Mouse (Mus musculus): ENCODE measurements around the gene Tssk1. TPM values are rescaled to one million over a fixed set of nuclear protein-coding genes. Genes with fewer than 3 reads are reported as not detected.

The Tssk1 gene
- polyA plus RNA-seq, 1 experiment from 2014 or later: 0.05 TPM

GRCm38 (mm10) chr16:17931906-17932460 lies 38.0 kb downstream of the Tssk1 start:
- no peak overlapping the region for H3K9ac ChIP-seq
- H3K4me1 ChIP-seq: peaks cover 9% of the 10 kb centered on the region
- 73% methylated on average over 5 of the region's 5 CpGs for WGBS
- peaks cover 29% of the 10 kb centered on the region for H3K27me3 ChIP-seq
- no peak overlapping the region for H3K4me3 ChIP-seq
- ATAC-seq: no peak
- no peak overlapping the region for H3K4me2 ChIP-seq
- no peaks in the 10 kb centered on the region for H3K36me3 ChIP-seq (ENCODE audit: poor library complexity, severe bottlenecking)
- H3K9me3 ChIP-seq (replicated peaks): no peaks in the 10 kb centered on the region
- no peak overlapping the region for H3K27ac ChIP-seq

- peaks cover 38% of the 10 kb centered on the region for H3K27me3 ChIP-seq
- WGBS: 71% methylated on average over 9 of the region's 9 CpGs
- H3K9ac ChIP-seq: no peak overlapping the region
- H3K9me3 ChIP-seq (replicated peaks): no peaks in the 10 kb centered on the region
- H3K4me3 ChIP-seq: no peak overlapping the region
- ATAC-seq: no peak
- no peaks in the 10 kb centered on the region for H3K36me3 ChIP-seq (ENCODE audit: poor library complexity, severe bottlenecking)
- peaks cover 5% of the 10 kb centered on the region for H3K4me1 ChIP-seq
- H3K27ac ChIP-seq: no peak overlapping the region
- H3K4me2 ChIP-seq: no peak overlapping the region
These were observed 39.8 kb downstream of the Tssk1 start for GRCm38 (mm10) chr16:17933594-17934444.

- no peaks in the 10 kb centered on the region for H3K36me3 ChIP-seq (ENCODE audit: poor library complexity, severe bottlenecking)
- no peak for ATAC-seq
- H3K4me1 ChIP-seq: peaks cover 8% of the 10 kb centered on the region; the same call in 1 of the 2 replicates
- H3K9ac ChIP-seq: no peak overlapping the region
- no peak overlapping the region for H3K27ac ChIP-seq
- no peak overlapping the region for H3K4me2 ChIP-seq
- H3K27me3 ChIP-seq: peaks cover 38% of the 10 kb centered on the region
- 73% methylated on average over 3 of the region's 3 CpGs for WGBS
- H3K9me3 ChIP-seq (replicated peaks): no peaks in the 10 kb centered on the region
- H3K4me3 ChIP-seq: no peak overlapping the region
These were observed 40.5 kb downstream of the Tssk1 start for GRCm38 (mm10) chr16:17934445-17934910.

- no peaks in the 10 kb centered on the region for H3K9me3 ChIP-seq (replicated peaks)
These were observed 42.8 kb downstream of the Tssk1 start for GRCm38 (mm10) chr16:17936776-17937175.

GRCm38 (mm10) chr16:17938187-17938586 lies 44.2 kb downstream of the Tssk1 start:
- H3K27ac ChIP-seq: no peak overlapping the region
- H3K36me3 ChIP-seq (ENCODE audit: poor library complexity, severe bottlenecking): no peaks in the 10 kb centered on the region
- 87% methylated on average over 7 of the region's 7 CpGs for WGBS
- H3K9ac ChIP-seq: no peak overlapping the region
- no peak overlapping the region for H3K4me3 ChIP-seq
- no peak overlapping the region for H3K4me2 ChIP-seq
- H3K27me3 ChIP-seq: peaks cover 23% of the 10 kb centered on the region
- peaks cover 8% of the 10 kb centered on the region; the same call in 1 of the 2 replicates for H3K4me1 ChIP-seq
- no peak for ATAC-seq
- no peaks in the 10 kb centered on the region for H3K9me3 ChIP-seq (replicated peaks)

More at GRCm38 (mm10) chr16:17936776-17937175, 42.8 kb downstream of the Tssk1 start:
- Histone ChIP-seq H3K36me3 (ENCODE audit: poor library complexity, severe bottlenecking) (no peaks in the 10 kb centered on the region), H3K27ac (no peak overlapping the region), H3K4me3 (no peak overlapping the region), H3K9ac (no peak overlapping the region), H3K4me2 (no peak overlapping the region), H3K4me1 (peaks cover 8% of the 10 kb centered on the region; the same call in 1 of the 2 replicates), H3K27me3 (peaks cover 30% of the 10 kb centered on the region)
- no peak for ATAC-seq
- WGBS: 80% methylated on average over 10 of the region's 10 CpGs

GRCm38 (mm10) chr16:17938821-17939220 lies 44.8 kb downstream of the Tssk1 start:
- no peak overlapping the region for H3K9ac ChIP-seq
- no peak overlapping the region for H3K4me3 ChIP-seq
- no peaks in the 10 kb centered on the region for H3K9me3 ChIP-seq (replicated peaks)
- WGBS: 4% methylated on average over 7 of the region's 7 CpGs
- H3K4me2 ChIP-seq: no peak overlapping the region; the same call in 1 of the 2 replicates
- ATAC-seq: peak; percentile 86
- H3K36me3 ChIP-seq (ENCODE audit: poor library complexity, severe bottlenecking): no peaks in the 10 kb centered on the region
- H3K27ac ChIP-seq: no peak overlapping the region
- H3K27me3 ChIP-seq: peaks cover 23% of the 10 kb centered on the region
- peaks cover 8% of the 10 kb centered on the region; the same call in 1 of the 2 replicates for H3K4me1 ChIP-seq

- Histone ChIP-seq H3K9me3 (replicated peaks) (no peaks in the 10 kb centered on the region), H3K27ac (no peak overlapping the region), H3K27me3 (peaks cover 21% of the 10 kb centered on the region), H3K9ac (0 out of 2 replicates have a peak overlapping the region, but pooled peaks have one; percentile 1), H3K4me1 (peaks cover 8% of the 10 kb centered on the region; the same call in 1 of the 2 replicates), H3K4me2 (no peak overlapping the region; the same call in 1 of the 2 replicates), H3K36me3 (ENCODE audit: poor library complexity, severe bottlenecking) (no peaks in the 10 kb centered on the region), H3K4me3 (no peak overlapping the region)
- ATAC-seq: peak; percentile 30; the same call in 1 of the 2 replicates
- WGBS: 49% methylated on average over 9 of the region's 9 CpGs
These were observed 45.3 kb downstream of the Tssk1 start for GRCm38 (mm10) chr16:17939255-17939751.

GRCm38 (mm10) chr16:17943466-17943865 lies 49.4 kb downstream of the Tssk1 start:
- Histone ChIP-seq H3K27me3 (no peaks in the 10 kb centered on the region), H3K4me1 (peaks cover 8% of the 10 kb centered on the region; the same call in 1 of the 2 replicates), H3K4me2 (no peak overlapping the region), H3K36me3 (ENCODE audit: poor library complexity, severe bottlenecking) (no peaks in the 10 kb centered on the region), H3K9me3 (replicated peaks) (no peaks in the 10 kb centered on the region), H3K4me3 (no peak overlapping the region), H3K27ac (no peak overlapping the region), H3K9ac (no peak overlapping the region)
- ATAC-seq: no peak
- WGBS: 80% methylated on average over 8 of the region's 8 CpGs

GRCm38 (mm10) chr16:17945081-17945831 lies 51.2 kb downstream of the Tssk1 start:
- Histone ChIP-seq H3K36me3 (ENCODE audit: poor library complexity, severe bottlenecking) (no peaks in the 10 kb centered on the region), H3K4me1 (peaks cover 16% of the 10 kb centered on the region), H3K4me3 (no peak overlapping the region), H3K27ac (no peak overlapping the region), H3K9ac (no peak overlapping the region), H3K4me2 (no peak overlapping the region), H3K9me3 (replicated peaks) (no peaks in the 10 kb centered on the region), H3K27me3 (no peaks in the 10 kb centered on the region)
- 57% methylated on average over 7 of the region's 7 CpGs for WGBS
- 0 out of 2 replicates have a peak, but pooled peaks have one; percentile 10 for ATAC-seq
